Mouse (Mus musculus) MN1 (cell line): Measurements from ENCODE around the gene Rtn4r.
"Not testable (repeated sequence)": the region's sequence is repeated elsewhere in the genome, so short reads cannot be mapped to it uniquely, and the experiment has no call there.

Experiments used
- DNase-seq: peaks from one replicate; pipeline ENCODE4 v3.0.0-alpha.2; 2016; ENCODE audit warnings: low spot score

Gene Rtn4r

DNA sequence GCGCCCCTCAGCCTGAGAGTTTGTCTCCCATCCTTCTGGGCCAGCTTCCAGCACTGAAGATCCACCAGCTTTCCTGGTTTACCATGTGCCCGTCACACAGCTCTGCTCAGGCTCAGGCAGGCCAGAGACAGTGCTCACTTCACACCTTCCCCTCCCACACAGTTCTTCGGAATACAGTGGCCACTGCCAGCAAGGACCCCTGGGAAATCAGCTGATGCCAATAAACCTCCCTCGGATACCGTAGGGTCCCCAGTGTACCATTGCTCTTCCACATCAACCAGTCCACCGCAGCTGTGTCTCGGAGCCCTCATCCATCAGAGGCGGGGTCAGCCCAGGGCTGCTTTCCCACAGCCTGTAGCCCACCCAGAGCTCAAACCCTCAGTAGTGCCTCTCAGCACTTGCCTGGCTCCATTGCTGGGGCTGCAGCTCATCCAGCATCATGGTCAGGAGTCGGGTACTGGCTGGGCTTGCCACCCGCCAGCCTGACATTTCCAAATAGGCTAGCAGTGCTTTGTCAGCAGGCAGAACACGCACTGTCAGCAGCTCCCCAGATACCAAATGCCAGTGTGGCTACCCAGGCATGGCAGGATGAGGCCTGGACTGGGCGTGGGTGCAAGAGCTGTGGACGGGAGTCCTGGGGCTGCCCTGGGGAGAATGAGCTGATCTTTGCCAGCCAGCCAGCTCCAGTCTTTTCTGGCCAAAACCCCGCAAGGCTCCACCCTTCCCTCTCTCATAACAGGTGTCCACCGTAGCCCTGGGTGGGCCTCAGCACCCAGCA lies 67.0 kb downstream of the Rtn4r start:
- DNase-seq: peak; percentile 52

DNA sequence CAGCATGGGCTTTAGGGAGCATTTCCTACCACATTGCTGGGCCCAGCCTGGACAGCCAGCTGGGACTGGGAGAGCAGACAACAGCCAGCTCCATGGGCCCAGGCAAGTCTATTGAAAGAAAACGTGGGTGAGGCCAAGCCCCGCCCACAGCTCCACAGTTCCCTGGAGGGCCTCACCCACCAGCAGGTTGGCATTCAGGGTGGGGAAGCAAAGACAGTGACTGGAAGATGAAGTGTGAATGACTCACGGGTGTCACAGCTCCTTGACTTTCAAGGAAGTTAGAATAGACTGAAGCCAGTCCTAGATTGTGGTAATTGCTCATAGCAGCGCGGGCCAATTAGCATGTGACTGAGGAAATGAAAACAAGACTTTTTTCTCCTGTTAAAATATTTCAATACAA lies 67.6 kb downstream of the Rtn4r start:
- peak; percentile 67 for DNase-seq

DNA sequence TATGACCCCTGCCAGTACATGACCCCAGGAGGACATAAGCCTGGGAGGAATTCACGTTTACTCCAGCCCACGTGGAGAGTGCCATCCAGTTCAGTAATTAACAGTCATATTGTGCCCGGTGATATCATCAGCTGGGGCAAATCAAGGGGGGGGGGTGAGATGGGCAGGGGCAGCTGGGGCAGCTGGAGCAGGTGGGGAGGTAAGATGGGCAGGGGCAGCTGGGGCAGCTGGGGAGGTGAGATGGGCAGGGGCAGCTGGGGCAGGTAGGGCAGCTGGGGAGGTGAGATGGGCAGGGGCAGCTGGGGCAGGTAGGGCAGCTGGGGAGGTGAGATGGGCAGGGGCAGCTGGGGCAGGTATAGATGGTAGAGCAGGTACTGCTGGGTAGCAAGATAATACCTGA lies 68.1 kb downstream of the Rtn4r start:
- not testable (repeated sequence) for DNase-seq

DNA sequence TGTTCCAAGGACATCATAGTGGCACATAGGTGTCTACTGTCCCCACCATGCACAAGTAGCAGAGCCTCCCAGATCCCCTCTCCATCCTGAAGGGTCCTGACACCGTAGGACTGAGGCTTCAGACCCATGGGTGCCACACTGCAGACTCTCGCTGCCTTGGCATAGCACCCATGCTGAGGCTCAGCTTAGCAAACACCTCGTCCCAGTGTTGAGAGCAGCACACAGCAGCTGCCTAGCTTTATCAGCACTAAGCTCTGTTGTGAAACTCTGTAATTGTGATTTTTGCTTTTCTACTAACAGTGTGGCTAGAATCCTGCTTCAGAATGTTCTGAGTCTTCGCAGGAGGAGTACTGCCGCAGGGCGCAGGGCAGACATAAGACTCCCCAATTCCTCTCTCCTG lies 70.4 kb downstream of the Rtn4r start:
- no peak for DNase-seq

DNA sequence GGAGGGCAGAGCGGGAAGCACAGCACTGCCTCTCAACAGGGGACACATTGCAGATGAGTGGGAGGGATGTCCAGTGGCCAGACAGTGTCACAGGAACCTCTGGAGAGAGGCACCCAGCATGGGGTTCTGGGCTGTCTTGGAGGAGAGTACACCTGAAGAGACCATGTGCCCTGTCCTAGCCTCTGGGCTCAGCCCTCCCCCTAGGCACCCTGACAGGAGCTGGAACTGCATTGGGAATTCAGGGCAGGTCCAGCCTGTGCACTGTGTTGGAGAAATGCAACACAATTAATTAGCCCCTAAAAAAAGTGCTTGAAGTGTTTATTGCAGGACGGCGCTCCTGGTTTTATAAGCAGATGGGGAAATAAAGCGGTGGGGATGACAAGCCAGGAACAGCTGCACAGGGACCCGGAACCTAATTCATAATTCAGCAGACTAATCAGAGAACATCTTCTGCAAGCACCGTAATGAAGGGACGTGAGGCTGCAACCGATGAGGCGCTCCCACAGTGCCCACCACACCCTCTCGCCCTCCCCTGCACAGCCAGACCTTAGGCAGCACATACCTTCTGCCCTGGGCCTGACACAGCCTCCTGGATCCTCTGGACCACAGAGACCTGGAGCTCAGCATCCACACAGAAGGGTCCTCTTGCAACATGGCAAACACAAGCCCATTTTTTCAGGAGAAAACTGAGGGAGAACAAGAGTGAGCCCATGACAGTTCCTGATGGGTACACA lies 71.1 kb downstream of the Rtn4r start:
- DNase-seq: no peak

DNA sequence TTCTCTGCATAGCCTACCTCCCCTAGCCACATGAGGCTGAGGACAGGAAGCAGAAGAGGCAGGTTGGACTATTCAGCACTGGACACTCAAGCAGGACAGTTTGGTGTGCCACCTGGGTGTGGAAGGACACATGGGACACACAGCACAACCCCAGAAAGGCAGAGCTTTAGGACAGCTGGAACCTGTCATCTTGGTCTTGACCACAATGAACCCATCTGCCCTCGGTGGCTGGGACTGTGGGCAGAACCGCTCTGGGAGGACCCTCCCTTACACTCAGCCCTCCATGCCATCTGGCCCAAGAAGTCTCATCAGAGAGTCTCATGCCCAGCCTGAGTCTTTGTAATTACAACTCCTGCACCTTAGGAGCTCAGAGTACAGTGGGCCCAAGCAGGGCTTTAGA lies 72.6 kb downstream of the Rtn4r start:
- DNase-seq: no peak

DNA sequence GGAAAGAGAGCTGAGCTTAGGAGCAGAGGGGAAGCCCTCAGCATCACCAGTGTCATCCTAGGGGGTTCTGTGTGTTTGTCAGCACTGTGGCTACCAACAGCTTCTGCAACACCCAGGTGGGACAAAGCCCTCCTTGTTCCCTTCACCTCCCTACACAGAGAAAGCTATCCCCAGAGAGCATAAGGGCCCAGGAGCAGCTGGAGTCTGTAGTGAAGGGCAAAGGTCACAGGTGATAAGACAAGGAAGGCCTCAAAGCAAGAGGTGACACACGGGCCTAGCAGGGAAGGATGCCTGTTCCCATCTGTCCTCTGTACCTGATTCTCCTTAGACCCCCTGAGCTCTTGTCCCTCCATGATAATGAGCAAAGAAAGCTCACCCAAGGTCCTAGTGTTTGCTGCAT lies 74.2 kb downstream of the Rtn4r start:
- no peak for DNase-seq
